Mouse (Mus musculus): ENCODE measurements at regions not wholly inside any gene's neighbourhood (a gene's known extent, or its start where the extent isn't known, plus 50 kb on each side); places are given as distances from the start of the nearest gene placed in this dataset.
"Not testable (repeated sequence)": the region's sequence is repeated elsewhere in the genome, so short reads cannot be mapped to it uniquely, and the experiment has no call there.

GRCm38 (mm10) chr5:134046086-134046485, 53.4 kb upstream of the Castor2 start:
- DNase-seq (ENCODE audit: low spot score in 2 of 2), result no peak

DNA sequence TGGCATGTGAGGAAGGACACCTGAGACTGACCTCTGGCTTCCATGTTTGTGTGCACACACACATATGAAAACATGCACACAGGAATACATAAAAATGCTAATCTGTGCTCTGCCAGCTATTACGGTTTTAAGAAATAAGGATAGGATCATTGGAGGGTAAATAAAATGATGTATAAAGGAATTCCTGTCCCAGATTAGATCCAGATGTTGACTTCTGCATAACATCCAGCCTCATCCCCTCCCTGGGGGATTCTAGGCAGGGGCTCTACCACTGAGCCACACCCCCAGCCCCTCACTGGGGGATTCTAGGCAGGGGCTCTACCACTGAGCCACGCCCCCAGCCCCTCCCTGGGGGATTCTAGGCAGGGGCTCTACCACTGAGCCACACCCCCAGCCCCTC, 56.6 kb upstream of the Castor2 start:
- not testable (repeated sequence) for DNase-seq (ENCODE audit: low spot score in 2 of 2)

DNA sequence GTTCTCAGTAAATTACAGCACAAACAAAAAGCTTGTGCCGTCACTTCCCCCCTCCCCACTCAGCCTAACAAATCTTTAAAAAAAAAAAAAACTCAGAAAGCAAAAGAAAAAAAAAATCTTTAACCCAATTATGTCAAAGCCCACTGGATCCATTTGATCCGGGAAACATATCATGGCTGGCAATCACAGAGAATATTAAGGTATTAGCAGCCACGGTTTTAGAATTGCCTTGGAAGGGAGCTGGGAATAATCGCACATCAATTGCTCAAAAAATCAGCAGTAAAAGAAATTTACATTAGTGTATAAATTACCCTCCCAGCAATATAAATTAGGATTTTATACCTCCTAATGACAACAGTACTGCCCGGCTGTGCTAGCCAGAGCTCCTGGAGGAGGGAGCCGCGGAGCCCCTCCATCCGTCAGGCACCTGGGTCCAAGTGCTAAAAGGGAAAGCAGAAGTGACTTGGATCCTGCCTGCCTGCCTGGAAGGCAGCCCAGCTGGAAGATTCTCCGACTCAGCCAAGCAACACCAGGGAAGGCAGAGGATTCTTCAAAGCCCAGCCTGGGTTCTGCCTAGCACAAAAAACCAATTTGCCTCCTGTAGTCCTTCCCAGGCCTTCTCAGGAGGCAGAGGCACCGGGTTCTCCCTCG, 72.1 kb upstream of the Castor2 start:
- no peak for DNase-seq (ENCODE audit: low spot score in 2 of 2)

DNA sequence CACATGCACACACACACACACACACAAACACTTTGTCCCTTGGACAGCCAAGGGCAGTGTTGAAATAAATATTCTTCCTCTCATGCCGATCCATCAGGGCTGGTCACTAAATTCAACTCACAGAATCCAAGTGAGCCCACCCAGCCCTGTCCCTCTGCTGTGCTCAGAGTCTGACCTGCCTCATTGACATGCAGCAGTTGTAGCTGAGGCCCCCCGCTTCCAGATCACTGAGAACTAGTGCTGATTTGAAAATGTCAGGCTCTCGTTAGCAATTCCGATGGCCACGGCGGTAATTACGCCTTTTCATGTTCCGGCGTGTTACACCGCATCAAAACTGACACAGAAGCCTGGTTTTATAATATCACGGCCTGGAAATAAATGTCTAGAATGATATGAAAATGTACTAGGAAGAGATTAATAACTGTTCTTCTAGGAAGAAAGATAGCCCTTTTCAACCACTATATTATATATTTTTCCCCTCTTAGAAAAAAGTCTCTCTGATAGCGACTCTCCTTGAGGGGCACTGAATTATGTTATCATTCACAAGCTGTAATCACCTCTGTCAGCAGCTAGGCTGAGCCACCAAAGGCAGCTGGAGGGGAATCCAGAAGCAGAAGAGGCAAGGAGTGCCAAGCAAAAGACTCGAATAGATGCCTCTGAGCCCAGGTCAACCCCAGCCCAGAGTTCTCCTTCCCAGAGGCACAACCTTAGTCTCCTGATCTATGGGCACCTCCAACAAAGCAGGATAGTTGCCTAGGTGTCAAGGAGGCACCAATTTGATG, 79.7 kb upstream of the Castor2 start:
- DNase-seq (ENCODE audit: low spot score in 2 of 2), result no peak

GRCm38 (mm10) chr5:134014257-134015163, 85.0 kb upstream of the Castor2 start:
- no peak for DNase-seq (ENCODE audit: low spot score in 2 of 2)

DNA sequence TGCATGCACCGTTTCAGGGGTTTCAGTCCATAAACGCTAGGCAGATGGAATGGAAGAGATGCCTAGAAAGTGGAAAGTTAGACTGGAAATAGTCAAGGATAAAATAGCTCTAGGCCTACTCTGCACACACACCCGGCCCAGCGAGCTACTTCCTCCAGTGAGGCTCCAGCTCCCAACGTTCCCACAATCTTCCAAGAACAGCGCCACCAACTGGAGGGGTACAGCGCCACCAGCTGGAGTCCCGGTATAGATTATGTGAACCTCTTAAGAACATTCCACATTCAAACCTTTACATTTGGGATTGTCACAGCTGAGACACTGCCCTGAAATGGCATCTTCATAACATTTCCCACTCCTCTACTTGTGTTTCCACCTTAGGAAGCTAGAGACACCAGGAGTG, 86.3 kb upstream of the Castor2 start:
- no peak for DNase-seq (ENCODE audit: low spot score in 2 of 2)

- no peak for DNase-seq (ENCODE audit: low spot score in 2 of 2)
Measured at GRCm38 (mm10) chr5:134009843-134010242, 89.7 kb upstream of the Castor2 start.

DNA sequence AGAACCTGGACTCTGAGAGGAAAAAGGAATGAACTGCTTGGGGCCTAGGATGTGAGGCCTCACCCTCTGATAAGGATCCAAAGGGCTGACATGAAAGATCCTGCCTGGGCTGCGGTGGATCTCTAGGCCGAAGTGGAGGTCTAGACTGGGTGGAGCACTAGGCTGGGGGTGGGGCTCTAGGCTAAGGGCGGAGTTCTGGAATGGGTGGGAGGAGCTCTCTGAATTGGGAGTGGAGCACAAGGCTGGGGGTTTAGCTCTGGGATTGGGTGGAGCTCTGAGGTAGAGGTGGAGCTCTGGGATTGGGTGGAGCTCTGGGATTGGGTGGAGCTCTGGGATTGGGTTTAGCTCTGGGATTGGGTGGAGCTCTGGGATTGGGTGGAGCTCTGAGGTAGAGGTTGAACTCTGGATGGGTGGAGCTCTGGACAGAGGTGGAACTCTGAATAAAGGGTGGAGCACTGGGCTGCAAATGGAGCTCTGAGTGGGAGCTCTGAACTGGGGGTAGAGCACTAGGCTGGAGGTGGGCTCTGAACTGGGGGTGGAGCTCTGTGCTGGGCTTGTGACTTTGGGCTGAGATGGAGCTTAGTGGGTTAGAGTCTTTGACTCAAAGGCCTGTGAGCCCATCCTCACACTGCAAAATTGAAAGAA, 92.3 kb upstream of the Castor2 start:
- DNase-seq (ENCODE audit: low spot score in 2 of 2), result no peak

- peak; percentile 24 to 54 for DNase-seq (ENCODE audit: low spot score in 2 of 2)
Measured at GRCm38 (mm10) chr5:134006470-134007126, 92.9 kb upstream of the Castor2 start.

- no peak for DNase-seq (ENCODE audit: low spot score in 2 of 2)
Measured at GRCm38 (mm10) chr5:134006001-134006400, 93.5 kb upstream of the Castor2 start.

DNA sequence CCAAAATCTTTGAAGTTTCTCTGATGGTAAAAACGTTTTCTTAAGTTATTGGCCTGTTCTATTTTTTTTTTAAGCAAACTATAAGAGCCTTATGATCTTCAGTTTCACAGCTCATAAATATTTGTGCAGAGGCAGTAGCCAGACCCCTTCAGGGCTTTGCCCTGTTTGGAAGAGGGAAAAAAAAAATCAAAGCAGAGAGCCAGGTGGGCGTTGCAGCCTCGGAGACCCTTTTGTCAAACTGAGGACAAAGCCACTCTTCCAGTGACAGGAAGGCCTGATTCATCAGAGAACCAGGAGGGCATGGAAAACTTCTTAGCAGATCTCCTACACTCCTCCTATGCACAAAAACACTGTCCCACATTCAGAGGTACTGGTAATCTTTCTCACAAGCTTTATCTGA, 99.4 kb upstream of the Castor2 start:
- no peak for DNase-seq (ENCODE audit: low spot score in 2 of 2)

GRCm38 (mm10) chr5:133999698-134000097, 99.8 kb upstream of the Castor2 start:
- DNase-seq (ENCODE audit: low spot score in 2 of 2), result no peak

DNA sequence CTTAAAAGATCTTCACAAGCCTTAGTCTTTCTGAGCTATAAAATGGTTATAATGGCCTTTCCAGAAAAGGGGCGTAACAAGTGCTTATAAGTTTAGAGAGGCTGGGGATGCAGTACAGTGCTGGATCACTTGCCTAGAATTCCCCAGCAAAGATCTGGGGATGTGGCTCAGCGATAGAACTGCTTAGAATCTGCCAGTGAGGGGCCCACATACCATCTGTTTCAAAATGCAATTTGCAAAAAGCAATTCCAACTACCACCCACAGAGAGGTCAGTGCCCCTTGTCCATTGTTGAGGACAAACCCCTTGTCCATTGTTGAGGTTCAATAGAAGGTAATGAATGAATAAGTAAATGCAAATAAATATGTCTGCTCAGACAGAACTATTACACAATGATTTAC, 107.5 kb upstream of the Castor2 start:
- no peak for DNase-seq (ENCODE audit: low spot score in 2 of 2)

GRCm38 (mm10) chr5:133991556-133991955, 108.0 kb upstream of the Castor2 start:
- DNase-seq (ENCODE audit: low spot score in 2 of 2), result no peak

GRCm38 (mm10) chr5:133983249-133983966, 116.1 kb upstream of the Castor2 start:
- DNase-seq (ENCODE audit: low spot score in 2 of 2), result no peak

- DNase-seq (ENCODE audit: low spot score in 2 of 2), result no peak
Measured at GRCm38 (mm10) chr5:133970421-133970914, 129.0 kb upstream of the Castor2 start.

GRCm38 (mm10) chr5:133963301-133963700, 136.2 kb upstream of the Castor2 start:
- no peak for DNase-seq (ENCODE audit: low spot score in 2 of 2)

DNA sequence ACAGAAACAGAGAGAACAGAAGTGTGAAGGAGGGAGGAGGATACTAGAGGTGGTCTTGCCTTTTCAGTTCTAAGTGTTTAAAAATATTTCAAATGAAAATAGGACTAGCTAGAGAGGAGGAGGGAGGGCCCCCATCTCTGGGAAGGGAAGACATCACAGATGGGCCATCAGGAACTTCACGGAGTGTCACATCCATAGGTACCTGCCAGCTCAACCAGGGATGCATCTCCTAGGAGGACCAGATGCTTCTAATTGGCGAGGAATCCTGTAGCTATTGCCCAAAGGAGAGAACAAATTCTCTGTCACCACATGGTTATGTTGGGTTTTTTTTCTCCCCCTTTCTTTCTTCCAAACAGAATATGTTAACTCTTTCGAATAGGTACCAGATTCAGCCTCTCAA, 158.7 kb upstream of the Castor2 start:
- DNase-seq (ENCODE audit: low spot score in 2 of 2), result no peak

DNA sequence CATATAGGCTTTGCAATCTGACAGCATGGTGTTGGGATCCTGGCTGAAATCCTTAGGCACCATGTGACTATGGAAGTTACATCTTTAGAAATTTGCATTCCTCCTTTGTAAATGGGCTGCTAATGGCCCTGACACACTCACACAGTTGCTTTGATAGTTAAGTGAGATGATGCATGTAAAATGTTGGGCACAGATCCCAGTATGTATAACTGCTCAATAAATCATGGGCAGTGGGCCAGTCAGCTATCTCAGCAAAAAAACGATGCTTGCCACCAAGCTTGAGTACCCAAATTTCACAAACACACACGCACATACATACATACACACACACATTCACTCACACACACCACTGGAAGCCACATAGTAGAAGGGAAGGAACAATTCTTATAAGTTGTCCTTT, 159.5 kb upstream of the Castor2 start:
- DNase-seq (ENCODE audit: low spot score in 2 of 2), result no peak

Measured in thymus, postnatal 10 days (tissue).